Mouse (Mus musculus): Measurements from ENCODE around the gene Krtap8-1. TPM values are rescaled to one million over a fixed set of nuclear protein-coding genes. Genes with fewer than 3 reads are reported as not detected.

The Krtap8-1 gene
- polyA plus RNA-seq, 1 experiment from 2014 or later, result not detected

Other genes starting within 250 kb of the Krtap8-1 start
- not detected in 2 replicates for gene Krtap21-1, start 84.1 kb downstream of the Krtap8-1 start, polyA plus RNA-seq (2014; fragmentation: Nextera tagmentation; extraction: Ambion mirVana)
- not detected in 2 replicates for gene Krtap6-2, start 67.8 kb downstream of the Krtap8-1 start, polyA plus RNA-seq (2014; fragmentation: Nextera tagmentation; extraction: Ambion mirVana)
- not detected in 2 replicates for gene Krtap7-1, start 20.4 kb upstream of the Krtap8-1 start, polyA plus RNA-seq (2014; fragmentation: Nextera tagmentation; extraction: Ambion mirVana)
- gene Krtap11-1, start 83.2 kb upstream of the Krtap8-1 start, polyA plus RNA-seq (2014; fragmentation: Nextera tagmentation; extraction: Ambion mirVana), result not detected in 2 replicates